Mouse (Mus musculus) embryonic facial prominence, embryonic 11.5 days (tissue): ENCODE data around the gene Ccdc137. TPM values are rescaled to one million over a fixed set of nuclear protein-coding genes. Genes with fewer than 3 reads are reported as not detected.

Experiments used
- polyA plus RNA-seq: library from polyadenylated mRNA; unstranded; fragments of >200 nt; fragmentation: Nextera tagmentation; extraction: Ambion mirVana; gene quantifications from 2 replicates; pipeline ENCODE4 v1.2.1, GENCODE M21; 2014

Gene Ccdc137
- polyA plus RNA-seq, 1 experiment from 2014 or later: 28.5 TPM

Other genes starting within 250 kb of the Ccdc137 start
- gene Bahcc1, start 225.2 kb upstream of the Ccdc137 start, polyA plus RNA-seq: 13.5 and 15.2 TPM in 2 replicates
- gene Actg1, start 109.6 kb upstream of the Ccdc137 start, polyA plus RNA-seq: 3,237 and 3,434 TPM in 2 replicates
- 0.20 and 0.28 TPM in 2 replicates for gene Fscn2, start 96.6 kb upstream of the Ccdc137 start, polyA plus RNA-seq
- gene Faap100, start 79.4 kb upstream of the Ccdc137 start, polyA plus RNA-seq: 20.5 and 24.2 TPM in 2 replicates
- 42.5 and 44.2 TPM in 2 replicates for gene Nploc4, start 20.4 kb upstream of the Ccdc137 start, polyA plus RNA-seq
- 0.56 and 1.2 TPM in 2 replicates for gene Tspan10, start 15.5 kb upstream of the Ccdc137 start, polyA plus RNA-seq
- gene Pde6g, start 4.6 kb upstream of the Ccdc137 start, polyA plus RNA-seq: 0.48 TPM in 1 of 2 replicates, not detected in the other
- 12.2 and 13.0 TPM in 2 replicates for gene Oxld1, start within 50 bp of the Ccdc137 start, polyA plus RNA-seq
- 52.3 and 60.5 TPM in 2 replicates for gene Arl16, start 9.5 kb downstream of the Ccdc137 start, polyA plus RNA-seq
- gene Mrpl12, start 26.5 kb downstream of the Ccdc137 start, polyA plus RNA-seq: 161 and 162 TPM in 2 replicates
- 46.9 and 53.6 TPM in 2 replicates for gene Slc25a10, start 33.7 kb downstream of the Ccdc137 start, polyA plus RNA-seq
- gene Gcgr, start 72.6 kb downstream of the Ccdc137 start, polyA plus RNA-seq: 0.43 and 0.91 TPM in 2 replicates
- gene Mcrip1, start 91.6 kb downstream of the Ccdc137 start, polyA plus RNA-seq: 223 and 249 TPM in 2 replicates
- gene Ppp1r27, start 93.0 kb downstream of the Ccdc137 start, polyA plus RNA-seq: not detected in 2 replicates
- 626 and 629 TPM in 2 replicates for gene P4hb, start 115.1 kb downstream of the Ccdc137 start, polyA plus RNA-seq
- gene Arhgdia, start 123.5 kb downstream of the Ccdc137 start, polyA plus RNA-seq: 511 and 567 TPM in 2 replicates
- gene Alyref, start 140.2 kb downstream of the Ccdc137 start, polyA plus RNA-seq: 748 and 893 TPM in 2 replicates
- 177 and 197 TPM in 2 replicates for gene Anapc11, start 140.3 kb downstream of the Ccdc137 start, polyA plus RNA-seq
- gene Npb, start 150.4 kb downstream of the Ccdc137 start, polyA plus RNA-seq: not detected in 2 replicates
- 75.3 and 76.9 TPM in 2 replicates for gene Pcyt2, start 159.8 kb downstream of the Ccdc137 start, polyA plus RNA-seq
- 20.7 and 20.8 TPM in 2 replicates for gene Sirt7, start 167.1 kb downstream of the Ccdc137 start, polyA plus RNA-seq
- 16.7 and 18.1 TPM in 2 replicates for gene Mafg, start 175.5 kb downstream of the Ccdc137 start, polyA plus RNA-seq
- 26.3 and 27.1 TPM in 2 replicates for gene Pycr1, start 185.7 kb downstream of the Ccdc137 start, polyA plus RNA-seq
- not detected in 2 replicates for gene Myadml2, start 190.0 kb downstream of the Ccdc137 start, polyA plus RNA-seq
- 2.5 and 3.2 TPM in 2 replicates for gene Notum, start 203.1 kb downstream of the Ccdc137 start, polyA plus RNA-seq
- gene Aspscr1, start 214.9 kb downstream of the Ccdc137 start, polyA plus RNA-seq: 99.6 and 107 TPM in 2 replicates